In genomic region chr1:120250586-120250985, GRCm38 (mm10) we compare ENCODE assay signal across 24 mouse cellular contexts. TPM values are rescaled to one million over a fixed set of nuclear protein-coding genes. Genes with fewer than 3 reads are reported as not detected.
DNase-seq lines count a peak whose midpoint lies in the region; ATAC-seq and TF ChIP-seq lines count a peak whose summit lies in the region.
"Had no signal": no experiment of that assay in that cellular context is flagged by ENCODE, and none has a peak within 500 bp of the region (broad histone marks: within the 10 kb centered on the region; RNA-seq: fewer than 3 reads in every experiment).

No protein-coding gene starts in this region.

- no peak overlapping the region; the same call in 1 of the 2 replicates for H3K4me3 ChIP-seq in G1E (ENCODE audit: low read depth, low read length)
- no peak overlapping the region for H3K4me3 ChIP-seq in liver, embryonic 13.5 days (replicated peaks)
- H3K4me3 ChIP-seq in macrophage (ENCODE audit: inconsistent target): no peak overlapping the region
- H3K4me3 ChIP-seq in midbrain, embryonic 14.5 days (replicated peaks; ENCODE audit: low read depth, low read length): no peak overlapping the region
- H3K4me3 ChIP-seq: forebrain, embryonic 10.5 days; forebrain, embryonic 13.5 days; heart, adult 2 months; heart, embryonic 10.5 days; heart, embryonic 13.5 days; hindbrain, embryonic 12.5 days; hindbrain, embryonic 15.5 days had no signal

- 55% methylated on average over 3 of the region's 3 CpGs for WGBS in liver, embryonic 13.5 days (ENCODE audit: insufficient replicate concordance)
- 91% methylated on average over 3 of the region's 3 CpGs for WGBS in macrophage (ENCODE audit: missing documents)
- 90% methylated on average over 3 of the region's 3 CpGs for WGBS in midbrain, embryonic 14.5 days

- peak; percentile 86 for DNase-seq in heart, adult 11 months
- DNase-seq in heart, postnatal 10 days: no peak
- no peak for DNase-seq in G1E (ENCODE audit: low spot score)
- no peak for DNase-seq in liver, embryonic 13.5 days
- no peak for DNase-seq in lung, postnatal 4 days
- DNase-seq in midbrain, embryonic 14.5 days: no peak
- DNase-seq: adrenal gland, postnatal 14 days; B cell, adult 2 months; cerebellum, adult 11-12 months; cerebellum, adult 8-10 months; cerebellum, postnatal 10 days; cerebellum, postnatal 36 days; embryo, embryonic 11 days; gastrocnemius, postnatal 25 days had no signal

- no peaks in the 10 kb centered on the region for H3K27me3 ChIP-seq in G1E (ENCODE audit: insufficient read depth, low read length)
- H3K27me3 ChIP-seq in liver, embryonic 13.5 days: no peaks in the 10 kb centered on the region
- H3K27me3 ChIP-seq in midbrain, embryonic 14.5 days (ENCODE audit: control insufficient read depth, insufficient read depth, low read length): no peaks in the 10 kb centered on the region
- H3K27me3 ChIP-seq: CH12.LX; forebrain, embryonic 13.5 days; heart, embryonic 13.5 days; hindbrain, embryonic 12.5 days; hindbrain, embryonic 15.5 days had no signal

- no peak overlapping the region for H3K9ac ChIP-seq in liver, embryonic 13.5 days
- no peak overlapping the region for H3K9ac ChIP-seq in midbrain, embryonic 14.5 days (replicated peaks; ENCODE audit: low read length)
- H3K9ac ChIP-seq: forebrain, embryonic 13.5 days; heart, embryonic 13.5 days; hindbrain, embryonic 12.5 days; hindbrain, embryonic 15.5 days had no signal

- peak overlapping the region; percentile 30; the same call in 1 of the 2 replicates for H3K27ac ChIP-seq in liver, embryonic 13.5 days
- H3K27ac ChIP-seq in macrophage: peak overlapping the region; percentile 77
- no peak overlapping the region for H3K27ac ChIP-seq in midbrain, embryonic 14.5 days (replicated peaks; ENCODE audit: low read depth, low read length)
- H3K27ac ChIP-seq: forebrain, embryonic 10.5 days; forebrain, embryonic 13.5 days; heart, adult 2 months; heart, embryonic 10.5 days; heart, embryonic 13.5 days; hindbrain, embryonic 12.5 days; hindbrain, embryonic 15.5 days had no signal

- H3K4me1 ChIP-seq in G1E (ENCODE audit: insufficient read depth, low read depth, low read length): peaks cover 93% of the 10 kb centered on the region
- H3K4me1 ChIP-seq in liver, embryonic 13.5 days (replicated peaks): peaks cover 70% of the 10 kb centered on the region
- no peaks in the 10 kb centered on the region for H3K4me1 ChIP-seq in midbrain, embryonic 14.5 days (ENCODE audit: control insufficient read depth, insufficient read depth, low read length)
- H3K4me1 ChIP-seq: forebrain, embryonic 13.5 days; hindbrain, embryonic 12.5 days had no signal

- intact Hi-C loops in heart, postnatal 10 days (cut with DNase I): no loop called here

- H3K36me3 ChIP-seq in G1E (replicated peaks): peaks cover 96% of the 10 kb centered on the region
- peaks cover 71% of the 10 kb centered on the region for H3K36me3 ChIP-seq in liver, embryonic 13.5 days
- H3K36me3 ChIP-seq in macrophage (ENCODE audit: inconsistent target): no peaks in the 10 kb centered on the region
- H3K36me3 ChIP-seq in midbrain, embryonic 14.5 days (ENCODE audit: control insufficient read depth, insufficient read depth, low read length): no peaks in the 10 kb centered on the region
- H3K36me3 ChIP-seq: forebrain, embryonic 10.5 days; hindbrain, embryonic 12.5 days; hindbrain, embryonic 15.5 days had no signal

- ATAC-seq in G1E (ENCODE audit: extremely low read depth, insufficient number of reproducible peaks, low FRiP score, poor library complexity, severe bottlenecking): peak; percentile 24; the same call in 1 of the 2 replicates
- peak; percentile 59 for ATAC-seq in liver, embryonic 13.5 days (ENCODE audit: low read depth)
- ATAC-seq in midbrain, embryonic 14.5 days (ENCODE audit: low FRiP score, low TSS enrichment): no peak
- ATAC-seq: forebrain, embryonic 13.5 days; forebrain, embryonic 16.5 days had no signal

- peaks cover 7% of the 10 kb centered on the region for H3K9me3 ChIP-seq in G1E (replicated peaks)
- no peaks in the 10 kb centered on the region for H3K9me3 ChIP-seq in liver, embryonic 13.5 days (replicated peaks)
- H3K9me3 ChIP-seq in midbrain, embryonic 14.5 days (ENCODE audit: control insufficient read depth, low read length): no peaks in the 10 kb centered on the region
- H3K9me3 ChIP-seq: forebrain, embryonic 10.5 days; forebrain, embryonic 13.5 days; heart, embryonic 10.5 days; heart, embryonic 13.5 days; hindbrain, embryonic 12.5 days; hindbrain, embryonic 15.5 days had no signal

- TF ChIP-seq CTCF in G1E (IDR thresholded peaks at IDR 0.05; ENCODE audit: low read depth, low read length): no peak

- peaks cover 15% of the 10 kb centered on the region for H3K79me2 ChIP-seq in macrophage (ENCODE audit: inconsistent target)

- H3K4me2 ChIP-seq in liver, embryonic 13.5 days: no peak overlapping the region
- no peak overlapping the region for H3K4me2 ChIP-seq in midbrain, embryonic 14.5 days (ENCODE audit: low read length)
- H3K4me2 ChIP-seq: forebrain, embryonic 13.5 days; heart, embryonic 13.5 days; hindbrain, embryonic 12.5 days; hindbrain, embryonic 15.5 days had no signal

RNA-seq across cellular contexts. Expression of gene Steap3, which starts 21.9 kb away (rescaled TPM):
- 10 to 100 TPM; 26.9 to 32.1 TPM for total RNA-seq in heart, postnatal 10 days (2021)
- total RNA-seq in G1E (2014; fragmentation: Nextera tagmentation) (25.3 and 28.5 TPM in 2 replicates), G1E (2017) (10.2 and 11.8 TPM in 2 replicates)
- polyA plus RNA-seq in G1E (2012) (67.2 and 71.7 TPM in 2 replicates), macrophage (2018) (26.5 to 41.9 TPM (median 39.9 TPM) in 3 replicates)
- polyA plus RNA-seq in liver, embryonic 13.5 days (2015; fragmentation: Nextera tagmentation; extraction: Ambion mirVana): 46.7 and 49.5 TPM in 2 replicates
- 10 to 100 TPM in 16 of 26 experiments, 1 to 10 TPM in 10; 2.0 to 49.3 (median 15.3) TPM for total RNA-seq in macrophage (2018; cell fraction: chromatin; rRNA removed)
- 10 to 100 TPM; 20.7 to 52.8 (median 31.3) TPM for total RNA-seq in macrophage (2018; cell fraction: cytosol; rRNA removed)
- 10 to 100 TPM in 25 of 26 experiments, 1 to 10 TPM in 1; 4.7 to 54.2 (median 27.9) TPM for total RNA-seq in macrophage (2018; cell fraction: nucleus; rRNA removed)
- polyA plus RNA-seq in midbrain, embryonic 14.5 days (2014; fragmentation: Nextera tagmentation; extraction: Ambion mirVana): 2.4 and 3.2 TPM in 2 replicates
